Mouse (Mus musculus) retina, adult 2 months (tissue): Measurements from ENCODE around the gene Lmbr1l.
"Not testable (repeated sequence)": the region's sequence is repeated elsewhere in the genome, so short reads cannot be mapped to it uniquely, and the experiment has no call there.

ENCODE experiments used
- DNase-seq: peaks from one replicate; pipeline ENCODE4 v3.0.0-alpha.2; 2012; ENCODE audit warnings: low read depth, low spot score

Lmbr1l gene

GRCm38 (mm10) chr15:98917538-98918498 lies at the start of gene Lmbr1l:
TSS of gene Lmbr1l (minus strand) at chr15:98918231.
- DNase-seq = peak; percentile 96

DNA sequence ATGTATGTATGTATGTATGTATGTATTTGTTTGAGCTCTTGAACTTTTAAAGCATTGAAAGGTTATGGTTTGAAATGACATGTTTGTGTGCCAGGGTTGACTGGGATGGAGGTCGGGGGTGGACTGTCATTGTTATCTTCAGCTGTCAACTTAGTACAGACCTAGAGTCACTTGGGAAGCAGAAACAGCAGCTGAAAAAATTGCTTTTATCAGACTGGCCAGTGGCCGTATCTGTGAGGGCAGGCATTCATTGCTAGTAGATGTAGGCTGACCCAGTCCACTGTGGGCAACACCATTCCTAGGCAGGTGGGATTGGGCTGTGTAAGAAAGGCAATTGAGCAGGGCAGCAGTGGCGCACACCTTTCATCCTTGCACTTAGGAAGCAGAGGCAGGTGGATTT lies 41.5 kb upstream of the Lmbr1l start:
- DNase-seq = no peak

DNA sequence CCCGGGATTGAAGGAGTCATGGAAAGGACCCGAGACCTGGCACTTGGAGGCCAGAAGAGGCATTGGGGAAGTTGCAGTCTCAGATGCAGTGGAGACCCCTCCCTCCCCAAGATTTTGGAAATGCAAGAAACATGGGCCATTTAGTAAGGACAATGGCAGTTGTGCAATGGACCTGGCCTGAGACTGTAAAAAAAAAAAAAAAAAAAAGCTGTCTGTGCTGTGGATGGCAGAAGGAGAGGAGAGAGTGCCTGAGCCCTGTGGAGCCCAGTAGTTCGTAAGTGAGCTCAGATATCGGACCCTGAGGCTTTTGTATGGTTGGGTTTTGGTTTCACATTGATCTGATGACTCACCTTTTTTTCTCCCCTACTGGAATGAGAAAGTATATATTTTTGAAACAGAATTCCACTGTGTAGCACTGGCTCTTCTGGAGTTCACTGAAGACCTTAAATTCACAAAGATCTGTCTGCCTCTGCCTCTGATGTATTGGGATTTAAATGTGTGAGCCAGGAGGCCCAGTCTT lies 40.9 kb upstream of the Lmbr1l start:
- no peak for DNase-seq

- DNase-seq = no peak
These were observed 39.4 kb upstream of the Lmbr1l start for GRCm38 (mm10) chr15:98957475-98957874.

- no peak for DNase-seq
These were observed 38.0 kb upstream of the Lmbr1l start for GRCm38 (mm10) chr15:98956000-98956399.

- DNase-seq = no peak
These were observed 37.3 kb upstream of the Lmbr1l start for GRCm38 (mm10) chr15:98955324-98955723.

GRCm38 (mm10) chr15:98954425-98955253 lies 36.6 kb upstream of the Lmbr1l start:
- no peak for DNase-seq

DNA sequence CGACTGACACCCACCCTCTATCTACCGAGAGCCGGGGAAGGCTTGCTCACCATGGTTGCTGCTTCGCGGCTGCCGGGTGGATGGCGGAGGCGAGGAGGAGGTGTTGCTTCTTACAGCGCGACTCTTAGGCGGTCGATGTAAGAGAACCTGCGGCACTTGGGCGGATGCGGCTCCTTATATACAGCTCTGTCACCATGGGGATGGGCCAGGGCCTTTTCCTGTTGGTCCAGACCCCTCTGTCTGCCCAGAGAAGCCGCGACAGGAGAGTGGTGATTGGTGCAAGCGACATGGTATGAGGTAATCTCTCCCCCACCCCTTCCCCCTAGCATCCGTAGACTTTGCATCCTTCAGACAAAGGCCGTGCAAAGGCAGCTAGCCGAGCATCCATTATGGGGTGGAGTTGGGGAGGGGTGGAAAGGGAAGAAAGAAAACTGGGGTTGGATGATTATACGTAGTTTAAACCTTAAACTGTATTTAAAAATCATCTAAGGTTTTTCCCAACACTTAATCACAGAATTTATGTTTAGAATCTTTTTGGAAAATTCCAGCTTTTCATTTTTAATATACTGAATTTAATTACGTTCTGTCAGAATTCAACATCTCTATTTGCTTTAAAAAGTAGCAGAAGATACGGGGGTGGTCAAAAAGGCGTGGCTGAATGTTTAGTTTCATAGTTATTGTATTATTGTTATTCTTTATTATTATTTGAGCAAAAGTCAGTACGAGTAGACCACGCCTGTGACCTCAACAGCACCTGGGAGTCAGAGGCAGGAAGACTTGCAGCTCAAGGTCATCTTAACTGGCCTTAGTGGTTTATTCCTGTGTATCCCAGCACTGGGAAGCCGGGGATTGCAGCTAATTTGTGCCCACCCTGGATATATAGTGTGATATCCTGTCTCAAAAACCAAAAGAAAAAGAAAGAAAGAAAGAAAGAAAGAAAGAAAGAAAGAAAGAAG lies 35.6 kb upstream of the Lmbr1l start, which contains the start of the genes Gm49450 and Tuba1a:
Gene Gm49450, minus strand, starts transcription at position 151 of the 956 bp plus-strand sequence.
Gene Tuba1a, minus strand, starts transcription at position 303 of the 956 bp plus-strand sequence.
- DNase-seq = peak; percentile 90

DNA sequence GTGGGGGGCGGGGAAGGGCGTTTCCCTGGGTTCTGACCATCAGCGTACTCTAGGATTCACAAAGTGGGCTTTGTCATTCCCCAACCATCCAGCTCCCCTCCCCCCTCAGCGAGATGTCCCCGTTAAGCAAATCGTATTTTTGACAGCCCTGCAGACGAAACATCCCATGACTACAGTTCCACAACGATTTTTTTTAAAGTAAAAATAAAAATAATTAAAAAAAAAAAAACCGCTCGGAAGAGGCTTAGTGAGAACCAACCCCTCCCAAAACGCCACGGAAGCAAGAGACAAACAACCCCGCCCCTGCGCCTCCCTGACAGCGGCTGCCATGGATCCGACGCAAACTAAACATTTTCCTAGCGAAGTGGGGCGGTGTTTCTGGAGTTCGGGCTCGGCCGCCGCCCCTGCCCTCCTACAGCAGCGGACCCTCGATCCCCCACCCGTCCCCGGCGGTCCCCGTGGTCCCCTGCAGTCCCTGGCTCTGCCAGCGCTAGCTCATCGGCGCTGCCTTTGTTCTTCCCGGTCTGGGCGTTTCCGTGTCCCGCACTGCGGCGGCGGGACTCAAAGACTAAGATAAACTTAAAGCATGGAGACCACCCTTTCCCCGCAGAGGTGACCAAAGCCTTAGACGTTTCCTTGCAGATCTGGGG lies 34.8 kb upstream of the Lmbr1l start:
- DNase-seq = no peak

DNA sequence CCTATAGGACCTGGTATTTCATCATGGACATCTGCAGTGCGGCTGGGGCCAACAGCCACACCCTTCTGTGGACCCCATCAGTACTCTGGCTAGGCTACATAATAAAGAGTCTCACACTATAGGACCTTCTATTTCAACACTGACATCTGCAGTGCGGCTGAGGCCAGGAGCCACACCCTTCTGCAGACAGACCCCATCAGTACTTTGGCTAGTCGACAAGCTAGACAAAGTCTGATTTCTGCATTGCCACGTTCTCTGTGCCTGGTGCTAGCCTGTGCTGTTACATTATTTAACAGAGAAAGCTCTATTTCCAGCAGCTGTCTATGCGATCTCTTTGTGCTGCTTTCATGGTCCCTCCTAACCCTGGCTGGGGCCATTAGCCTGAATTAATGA lies 34.0 kb upstream of the Lmbr1l start:
- no peak for DNase-seq

- not testable (repeated sequence) for DNase-seq
These were observed 33.4 kb upstream of the Lmbr1l start for GRCm38 (mm10) chr15:98951122-98952062.

DNA sequence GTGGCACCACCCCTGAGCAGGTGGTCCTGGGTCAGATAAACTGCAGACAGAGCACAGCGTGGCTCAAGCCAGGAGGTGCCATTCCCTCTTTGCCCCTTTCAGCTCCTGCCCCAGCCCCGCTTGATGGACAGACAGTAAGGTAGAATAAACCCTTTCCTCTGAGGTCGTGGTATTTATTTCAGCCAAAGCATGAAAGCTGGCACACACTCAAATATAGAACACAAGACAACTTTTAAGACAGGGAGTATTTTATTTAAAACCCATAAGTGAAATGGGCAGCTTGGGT lies 31.5 kb upstream of the Lmbr1l start:
- DNase-seq = no peak

- no peak for DNase-seq
These were observed 31.0 kb upstream of the Lmbr1l start for GRCm38 (mm10) chr15:98948857-98949606.

- no peak for DNase-seq
These were observed 30.4 kb upstream of the Lmbr1l start for GRCm38 (mm10) chr15:98948382-98948781.

- DNase-seq = no peak
These were observed 29.9 kb upstream of the Lmbr1l start for GRCm38 (mm10) chr15:98947884-98948283.

- no peak for DNase-seq
These were observed 25.1 kb upstream of the Lmbr1l start for GRCm38 (mm10) chr15:98943133-98943532.

- DNase-seq = no peak
These were observed 24.1 kb upstream of the Lmbr1l start for GRCm38 (mm10) chr15:98942081-98942480.

DNA sequence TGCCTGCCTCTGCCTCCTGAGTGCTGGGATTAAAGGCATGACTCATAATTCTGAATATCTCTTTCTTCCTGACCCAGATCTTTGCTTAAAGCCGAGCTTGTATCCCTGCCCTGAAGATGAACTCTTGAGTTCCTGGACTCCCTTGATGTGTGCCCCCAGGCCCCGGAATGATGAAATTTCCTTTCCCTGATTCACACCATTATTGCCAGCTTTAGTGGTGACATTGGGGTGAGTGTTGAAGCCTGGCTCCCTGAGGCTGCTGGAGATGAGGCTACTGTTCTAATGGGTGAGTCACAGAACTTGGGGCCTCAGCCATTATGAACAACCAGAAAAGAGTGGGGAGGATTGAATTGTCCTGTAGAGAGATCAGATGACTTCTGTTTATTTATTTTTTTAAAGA lies 23.5 kb upstream of the Lmbr1l start:
- no peak for DNase-seq

GRCm38 (mm10) chr15:98940816-98941215 lies 22.8 kb upstream of the Lmbr1l start:
- peak; percentile 59 for DNase-seq
